Mouse (Mus musculus) heart, postnatal 36 days (tissue): Measurements from ENCODE around the gene Pkd1. TPM values are rescaled to one million over a fixed set of nuclear protein-coding genes. Genes with fewer than 3 reads are reported as not detected.
A peak's percentile ranks its signal among the peaks of the same experiment; 100 is the strongest.

Experiments used
- DNase-seq, 2 experiments: peaks; one replicate each; pipeline ENCODE4 v3.0.0; 2021 to 2022
- intact Hi-C: fragments of 180-260 bp; cut with DNase I; formaldehyde crosslinking; loops from one replicate; pipeline ENCODE4 v1.15.1; 2025
- total RNA-seq, 2 experiments: library from RNA; stranded (reverse); gene quantifications; 2 replicates each; pipeline ENCODE4 v1.2.3; 2021

Pkd1 gene
- total RNA-seq, 2 experiments from 2014 or later = 45.4 to 45.6 TPM

DNA sequence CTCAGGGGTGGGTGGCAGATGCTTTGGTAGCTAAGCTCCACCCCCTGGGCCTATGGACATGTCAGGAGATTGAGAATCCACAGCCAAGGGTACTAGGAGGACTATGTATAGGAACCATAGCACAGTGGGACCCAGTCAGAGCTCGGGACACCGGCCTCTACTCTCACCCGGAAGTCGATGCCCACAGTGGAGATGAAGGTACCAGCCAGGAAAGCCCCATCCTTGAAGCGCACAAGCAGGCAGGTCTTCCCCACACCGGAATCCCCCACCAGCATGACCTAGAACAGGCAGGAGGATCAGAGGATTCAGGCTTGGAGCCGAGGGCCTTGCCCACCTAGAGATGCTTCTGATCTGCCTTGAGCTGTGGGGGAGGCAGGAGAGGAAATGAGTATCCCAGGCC is 17.6 kb upstream of the Pkd1 start:
- no peak for DNase-seq
- intact Hi-C loops = no loop called here

DNA sequence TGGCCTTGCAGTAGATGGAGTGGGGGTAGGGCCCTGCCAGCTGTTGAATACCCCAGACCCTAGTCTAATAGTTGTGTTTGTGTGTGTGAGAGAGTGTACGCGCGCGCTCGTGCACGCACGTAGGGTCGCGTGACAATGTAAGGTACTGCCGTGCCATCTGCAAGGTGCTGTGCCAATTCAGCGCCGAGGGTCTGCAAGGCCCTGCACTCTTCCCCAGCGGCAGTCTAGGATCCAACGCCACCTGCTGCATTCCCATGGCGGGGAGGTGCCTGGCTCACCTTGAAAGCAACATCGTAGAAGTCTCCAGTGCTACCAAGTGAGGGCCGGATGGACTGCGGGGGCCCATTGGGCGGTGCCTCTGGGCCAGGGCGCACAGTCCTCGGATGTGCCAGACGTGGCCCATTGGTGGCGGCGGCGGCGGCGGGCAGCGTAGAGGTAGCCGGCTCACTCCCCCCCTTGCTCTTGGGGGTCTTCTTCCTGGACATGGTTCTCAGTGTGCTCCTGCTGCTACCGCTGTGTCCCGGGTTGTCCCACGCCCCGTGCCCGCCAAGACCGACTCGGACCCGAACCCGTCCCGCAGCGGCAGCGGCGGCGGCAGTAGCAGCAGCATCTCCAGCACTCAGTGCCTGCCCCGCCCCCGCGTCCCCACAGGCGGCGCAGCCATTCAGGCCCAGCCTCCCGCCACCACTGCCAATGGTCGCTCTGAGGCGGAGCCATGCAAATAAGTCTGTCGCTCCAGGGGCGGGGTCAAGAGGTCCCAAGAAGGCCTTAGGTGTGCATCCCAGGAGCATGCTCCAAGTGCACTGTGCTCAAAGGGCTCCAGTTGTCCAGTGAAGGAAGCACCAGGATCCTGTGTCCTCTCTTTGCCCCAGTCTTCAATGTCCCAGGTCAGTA is 16.3 kb upstream of the Pkd1 start:
- peak; percentile 74 to 75 for DNase-seq
- intact Hi-C loops = no loop called here

GRCm38 (mm10) chr17:24534160-24534718 is 15.4 kb upstream of the Pkd1 start, which contains the start of gene Rab26:
Rab26 (minus strand) TSS chr17:24534210.
- no peak for DNase-seq
- intact Hi-C loops = no loop called here

DNA sequence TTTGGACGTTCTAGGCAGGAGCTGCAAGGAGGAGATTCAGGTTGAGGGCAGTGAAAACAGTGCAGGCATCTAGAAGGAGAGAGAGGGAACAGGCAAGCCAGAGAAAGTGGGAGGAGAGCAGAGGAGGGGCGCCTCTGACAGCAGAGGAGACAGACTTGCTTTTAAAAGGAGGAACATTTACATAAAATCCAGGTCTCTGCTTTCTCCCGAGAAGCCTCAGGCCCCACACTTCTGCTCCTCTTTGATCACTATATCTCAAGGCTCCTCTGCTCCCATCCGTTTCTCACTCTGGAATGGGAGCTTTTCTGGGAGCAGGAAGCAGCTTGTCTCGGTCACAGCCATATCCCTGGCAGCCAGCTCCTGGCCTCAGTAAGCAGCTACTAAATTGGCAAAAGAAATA is 14.3 kb upstream of the Pkd1 start:
- DNase-seq = no peak
- intact Hi-C loops = loop anchor here (5.0 kb wide), 1 partner anchor 172 kb away; the partner anchor contains the start of gene Tbl3

DNA sequence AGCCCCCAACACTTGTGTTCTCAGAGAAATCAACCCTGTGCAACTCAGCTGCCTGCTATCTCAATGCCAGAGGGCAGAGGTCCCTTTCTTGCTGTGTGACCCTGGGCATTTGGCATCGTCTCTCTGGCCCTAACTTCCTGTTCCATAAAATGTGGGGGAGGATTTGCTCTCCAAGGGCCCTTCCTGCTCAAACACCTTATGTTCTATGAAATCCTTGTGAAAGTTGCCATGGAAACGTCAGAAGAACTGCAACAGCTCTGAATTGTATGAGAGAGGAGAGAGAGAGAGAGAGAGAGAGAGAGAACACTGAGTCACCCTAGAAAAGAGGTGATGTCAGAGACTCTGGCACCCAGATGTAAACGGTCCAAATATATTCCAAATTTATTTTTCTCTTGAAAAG is 12.1 kb upstream of the Pkd1 start:
- intact Hi-C loops = loop anchor here (5.0 kb wide), 1 partner anchor 170 kb away; the partner anchor contains the start of gene Tbl3
- DNase-seq = no peak

DNA sequence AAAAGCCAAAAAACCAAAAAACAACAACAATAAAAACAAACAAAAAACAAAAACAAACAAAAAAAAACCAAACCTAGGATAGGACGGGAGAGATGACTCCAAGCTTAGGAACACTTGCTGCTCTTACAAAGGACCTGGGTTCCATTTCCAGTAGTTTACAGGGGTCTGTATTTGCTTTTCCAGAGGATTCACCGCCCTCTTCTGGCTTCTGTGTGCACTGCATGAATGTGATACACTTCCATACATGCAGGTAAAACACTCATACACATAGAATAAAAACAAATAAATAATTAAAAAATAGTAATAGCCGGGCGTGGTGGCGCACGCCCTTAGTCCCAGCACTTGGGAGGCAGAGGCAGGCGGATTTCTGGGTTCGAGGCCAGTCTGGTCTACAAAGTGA is 10.7 kb upstream of the Pkd1 start:
- intact Hi-C loops = loop anchor here (2.0 to 5.0 kb wide), 2 partner anchors 44 to 168 kb away; partner anchors contain the start of gene Tbl3
- peak; percentile 52 to 71 for DNase-seq

GRCm38 (mm10) chr17:24540375-24540774 is 9.3 kb upstream of the Pkd1 start:
- DNase-seq = peak in 1 of 2 experiments; percentile 48
- intact Hi-C loops = loop anchor here (1.0 kb wide), 2 partner anchors 88 to 114 kb away; no protein-coding TSS in a partner anchor

- intact Hi-C loops = no loop called here
- DNase-seq = no peak
Observed at GRCm38 (mm10) chr17:24544613-24545012, 5.0 kb upstream of the Pkd1 start.

GRCm38 (mm10) chr17:24545247-24545646 is 4.4 kb upstream of the Pkd1 start:
- DNase-seq = no peak
- intact Hi-C loops = no loop called here

DNA sequence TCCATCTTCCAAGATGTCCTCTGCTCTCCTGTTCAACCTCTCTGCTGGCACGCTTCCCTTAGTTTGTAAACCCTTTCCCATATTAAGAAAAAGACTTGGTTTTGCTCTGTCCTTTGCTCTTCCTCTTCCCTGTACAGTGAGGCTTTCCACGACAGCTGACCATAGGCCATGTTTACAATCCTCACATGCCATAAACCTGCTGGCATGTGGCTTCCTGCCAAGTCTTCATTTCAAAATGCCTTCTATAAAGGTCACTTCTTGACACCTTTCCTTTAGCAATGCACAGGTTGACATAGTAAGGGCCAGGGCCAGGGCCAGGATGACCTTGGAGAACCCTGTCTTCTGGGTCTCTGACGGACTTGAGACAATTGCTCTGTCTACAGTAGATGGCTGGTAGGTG is 3.4 kb upstream of the Pkd1 start:
- no peak for DNase-seq
- intact Hi-C loops = no loop called here

- intact Hi-C loops = no loop called here
- no peak for DNase-seq
Observed at GRCm38 (mm10) chr17:24548435-24548834, 1.2 kb upstream of the Pkd1 start.

DNA sequence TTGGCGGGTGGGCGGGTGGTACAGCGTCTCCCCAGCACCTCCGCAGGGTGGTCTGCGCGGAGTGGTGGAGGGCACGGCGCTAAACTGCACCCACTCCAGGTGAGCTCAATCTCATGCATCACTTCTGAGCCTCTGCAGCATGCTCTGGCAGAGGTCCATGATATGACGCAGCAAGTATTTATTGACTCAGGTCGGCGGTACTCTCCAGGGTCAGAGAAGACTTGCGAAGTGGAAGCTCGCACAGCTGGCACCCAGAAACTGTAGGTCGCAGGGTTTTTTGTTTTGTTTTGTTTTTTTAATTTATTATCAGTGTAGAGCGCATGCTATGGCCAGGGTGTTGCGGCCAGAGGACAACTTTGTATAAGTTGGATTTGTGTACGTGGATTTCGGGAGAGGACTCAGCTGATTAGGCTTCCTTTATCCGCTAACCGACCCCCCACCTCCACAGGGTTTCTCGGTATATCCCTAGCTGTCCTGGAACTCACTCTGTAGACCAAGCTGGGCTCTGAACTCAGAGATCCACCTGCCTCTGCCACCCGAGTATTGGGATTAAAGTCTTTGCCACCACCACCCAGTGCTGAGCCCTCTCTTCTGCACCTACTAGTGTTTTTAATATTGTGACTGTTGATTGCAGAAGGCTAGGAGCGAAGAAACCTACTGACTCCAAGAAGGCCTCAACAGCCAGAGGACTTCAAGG is 565 bp upstream of the Pkd1 start:
- intact Hi-C loops = no loop called here
- DNase-seq = peak; percentile 69 to 72

- DNase-seq = peak; percentile 74 to 84
- intact Hi-C loops = no loop called here
Observed at GRCm38 (mm10) chr17:24550416-24551049, 899 bp downstream of the Pkd1 start.

- no peak for DNase-seq
- intact Hi-C loops = no loop called here
Observed at GRCm38 (mm10) chr17:24551050-24551444, 1.4 kb downstream of the Pkd1 start.

- peak; percentile 63 to 65 for DNase-seq
- intact Hi-C loops = no loop called here
Observed at GRCm38 (mm10) chr17:24557091-24557490, 7.5 kb downstream of the Pkd1 start.

DNA sequence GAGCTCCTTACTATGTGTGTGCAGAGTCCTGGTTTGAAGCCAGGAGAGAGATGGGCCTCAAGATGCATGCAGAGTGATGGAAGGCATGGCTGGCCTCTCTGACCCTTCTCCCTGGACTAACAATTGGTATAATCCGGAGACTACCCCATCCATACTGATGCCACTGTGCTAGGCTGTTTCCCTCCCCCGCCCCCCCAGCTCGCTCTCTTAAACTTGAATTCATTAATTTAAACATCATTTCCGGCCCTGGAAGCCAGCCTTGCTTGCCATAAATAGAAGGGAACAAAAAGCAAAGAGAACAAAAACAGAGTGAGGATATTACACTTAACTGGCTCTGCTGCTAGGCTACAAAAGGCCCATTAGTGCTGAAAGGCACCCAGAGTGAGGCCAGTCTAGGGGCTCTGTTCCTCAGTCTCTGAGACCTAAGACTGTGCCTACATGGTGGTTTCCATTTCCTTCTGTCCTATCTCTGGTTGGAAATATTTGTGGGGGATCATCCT is 9.0 kb downstream of the Pkd1 start:
- peak in 1 of 2 experiments; percentile 29 for DNase-seq
- intact Hi-C loops = no loop called here

DNA sequence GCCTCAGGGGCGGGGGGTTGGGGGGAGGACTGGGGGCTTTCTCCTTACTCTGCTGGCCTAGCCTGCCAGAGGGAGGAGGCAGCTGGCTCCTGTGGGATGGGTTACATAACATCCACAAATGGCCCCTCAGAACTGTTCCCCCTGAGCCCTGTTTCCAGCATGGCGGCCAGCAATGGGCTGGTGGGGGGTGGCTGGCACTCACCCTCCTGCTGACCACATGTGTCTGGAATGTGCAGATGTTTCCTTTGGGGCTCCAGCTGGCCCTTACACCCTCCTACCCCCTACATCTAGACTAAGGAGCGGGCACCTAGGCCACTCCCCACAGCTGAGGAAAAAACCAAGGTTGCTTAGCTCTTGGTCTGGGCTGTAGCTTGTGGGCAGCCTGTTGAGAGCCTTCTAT is 9.5 kb downstream of the Pkd1 start:
- intact Hi-C loops = no loop called here
- DNase-seq = peak; percentile 60 to 71

GRCm38 (mm10) chr17:24560301-24561028 is 10.8 kb downstream of the Pkd1 start:
- no peak for DNase-seq

GRCm38 (mm10) chr17:24561592-24561991 is 12.0 kb downstream of the Pkd1 start:
- no peak for DNase-seq
- intact Hi-C loops = no loop called here

More at GRCm38 (mm10) chr17:24560301-24561028, 10.8 kb downstream of the Pkd1 start:
- intact Hi-C loops = no loop called here

- DNase-seq = no peak
Observed at GRCm38 (mm10) chr17:24563638-24564037, 14.0 kb downstream of the Pkd1 start.

More at GRCm38 (mm10) chr17:24563638-24564037, 14.0 kb downstream of the Pkd1 start:
- intact Hi-C loops = no loop called here
